ENCODE assay signal across 10 mouse cellular contexts in genomic region chr13:98768329-98768728, GRCm38 (mm10). TPM values are rescaled to one million over a fixed set of nuclear protein-coding genes. Genes with fewer than 3 reads are reported as not detected.
DNase-seq lines count a peak whose midpoint lies in the region; ATAC-seq lines count a peak whose summit lies in the region.
"Had no signal": no experiment of that assay in that cellular context is flagged by ENCODE, and none has a peak within 500 bp of the region (broad histone marks: within the 10 kb centered on the region; RNA-seq: fewer than 3 reads in every experiment).

No protein-coding gene starts in this region.

- no peak overlapping the region for H3K9ac ChIP-seq in forebrain, embryonic 14.5 days (ENCODE audit: low read length)
- H3K9ac ChIP-seq: embryonic facial prominence, embryonic 12.5 days; midbrain, embryonic 12.5 days had no signal

- H3K9me3 ChIP-seq in forebrain, embryonic 14.5 days (replicated peaks; ENCODE audit: control insufficient read depth, low read length) = no peaks in the 10 kb centered on the region
- H3K9me3 ChIP-seq: embryonic facial prominence, embryonic 12.5 days; midbrain, embryonic 12.5 days had no signal

- no peak overlapping the region for H3K27ac ChIP-seq in forebrain, embryonic 14.5 days (ENCODE audit: low read depth, low read length)
- H3K27ac ChIP-seq: embryonic facial prominence, embryonic 12.5 days; midbrain, embryonic 12.5 days had no signal

- intact Hi-C loops in heart, postnatal 36 days (cut with DNase I) = no loop called here

- 0 out of 2 replicates have a peak, but pooled peaks cover 2% of the 10 kb centered on the region for H3K4me1 ChIP-seq in forebrain, embryonic 14.5 days (ENCODE audit: control insufficient read depth, insufficient read depth, low read length)
- H3K4me1 ChIP-seq: embryonic facial prominence, embryonic 12.5 days; midbrain, embryonic 12.5 days had no signal

- H3K4me2 ChIP-seq in forebrain, embryonic 14.5 days (ENCODE audit: low read length) = no peak overlapping the region
- H3K4me2 ChIP-seq: embryonic facial prominence, embryonic 12.5 days; midbrain, embryonic 12.5 days had no signal

- H3K36me3 ChIP-seq in forebrain, embryonic 14.5 days (ENCODE audit: control insufficient read depth, insufficient read depth, low read length) = 0 out of 2 replicates have a peak, but pooled peaks cover 3% of the 10 kb centered on the region
- H3K36me3 ChIP-seq: midbrain, embryonic 12.5 days had no signal

- peak; percentile 61 for DNase-seq in embryo, embryonic 11 days
- no peak for DNase-seq in embryo, embryonic 10 days (ENCODE audit: low spot score)
- DNase-seq in brain, adult 2 months (ENCODE audit: low read depth, low spot score) = peak; percentile 78
- DNase-seq in forebrain, embryonic 14.5 days (ENCODE audit: low spot score) = peak; percentile 81
- peak; percentile 60 to 74 for DNase-seq in heart, postnatal 36 days
- DNase-seq in layer of hippocampus, postnatal 14 days (ENCODE audit: low spot score in 2 of 2) = peak; percentile 5 to 32
- peak; percentile 48 for DNase-seq in ovary, postnatal 14 days (ENCODE audit: low spot score)

- peak; percentile 80; the same call in 1 of the 2 replicates for ATAC-seq in forebrain, embryonic 14.5 days
- ATAC-seq in activated CD4-positive, CD25-positive, alpha-beta regulatory T cell, adult 4 months = no peak

- H3K27me3 ChIP-seq in forebrain, embryonic 14.5 days (replicated peaks; ENCODE audit: control insufficient read depth, insufficient read depth, low read length) = no peaks in the 10 kb centered on the region
- H3K27me3 ChIP-seq: embryonic facial prominence, embryonic 12.5 days; midbrain, embryonic 12.5 days had no signal

- no peak overlapping the region for H3K4me3 ChIP-seq in forebrain, embryonic 14.5 days (ENCODE audit: low read depth, low read length)
- H3K4me3 ChIP-seq: embryonic facial prominence, embryonic 12.5 days; midbrain, embryonic 12.5 days had no signal

- WGBS in forebrain, embryonic 14.5 days = 33% methylated on average over 4 of the region's 4 CpGs

RNA-seq across cellular contexts. Expression of gene Fcho2, which starts 46.9 kb away (rescaled TPM):
- polyA plus RNA-seq in forebrain, embryonic 14.5 days (2014; fragmentation: Nextera tagmentation; extraction: Ambion mirVana) = 14.7 and 19.8 TPM in 2 replicates
- total RNA-seq in heart, postnatal 36 days (2021) = 10 to 100 TPM; 40.8 to 43.3 TPM
- 10 to 100 TPM; 36.1 to 36.8 TPM for total RNA-seq in layer of hippocampus, postnatal 14 days (2021)
- 10 to 100 TPM; 42.3 to 47.9 TPM for polyA plus RNA-seq in activated CD4-positive, CD25-positive, alpha-beta regulatory T cell, adult 4 months (2017; shearing (Covaris generic))
